Mouse (Mus musculus) gastrocnemius, postnatal 14 days (tissue): Measurements from ENCODE around the gene Spen. TPM values are rescaled to one million over a fixed set of nuclear protein-coding genes. Genes with fewer than 3 reads are reported as not detected.

Experiments
- DNase-seq: peaks from one replicate; pipeline ENCODE4 v3.0.0; 2021; ENCODE audit warnings: mixed read lengths
- intact Hi-C: fragments of 180-260 bp; cut with DNase I; formaldehyde crosslinking; loops from one replicate; pipeline ENCODE4 v1.15.1; 2025; ENCODE audit warnings: low total_unique reads
- total RNA-seq, 2 experiments: library from RNA; stranded (reverse); gene quantifications; 2 replicates each; pipeline ENCODE4 v1.2.3; 2021

Spen gene
- total RNA-seq, 2 experiments from 2014 or later: 20.1 to 22.1 TPM

- intact Hi-C loops: no loop called here
These were observed 49.7 kb downstream of the Spen start for GRCm38 (mm10) chr4:141488670-141489069.

DNA sequence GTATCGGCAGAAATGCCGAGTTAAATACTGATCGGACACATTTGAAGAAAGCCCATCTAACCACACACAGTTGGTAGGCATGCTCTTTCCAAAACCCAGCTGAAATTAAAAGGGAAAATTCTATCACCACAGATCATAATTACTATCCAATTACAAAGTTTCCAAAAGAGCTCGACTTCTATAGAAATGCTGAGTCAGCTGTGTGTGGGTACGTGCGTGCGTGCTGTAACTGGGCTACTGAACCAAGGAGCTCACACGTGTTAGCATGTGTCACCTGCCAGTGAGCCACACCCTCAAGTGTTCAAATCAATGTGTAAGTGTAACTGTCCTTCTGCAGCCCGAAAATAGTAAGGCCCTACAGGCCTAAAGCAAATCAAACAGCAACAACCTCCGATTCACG lies 50.8 kb downstream of the Spen start:
- DNase-seq: no peak
- intact Hi-C loops: no loop called here

More at GRCm38 (mm10) chr4:141488670-141489069, 49.7 kb downstream of the Spen start:
- DNase-seq: no peak

- no peak for DNase-seq
- intact Hi-C loops: no loop called here
These were observed 54.3 kb downstream of the Spen start for GRCm38 (mm10) chr4:141484071-141484470.

DNA sequence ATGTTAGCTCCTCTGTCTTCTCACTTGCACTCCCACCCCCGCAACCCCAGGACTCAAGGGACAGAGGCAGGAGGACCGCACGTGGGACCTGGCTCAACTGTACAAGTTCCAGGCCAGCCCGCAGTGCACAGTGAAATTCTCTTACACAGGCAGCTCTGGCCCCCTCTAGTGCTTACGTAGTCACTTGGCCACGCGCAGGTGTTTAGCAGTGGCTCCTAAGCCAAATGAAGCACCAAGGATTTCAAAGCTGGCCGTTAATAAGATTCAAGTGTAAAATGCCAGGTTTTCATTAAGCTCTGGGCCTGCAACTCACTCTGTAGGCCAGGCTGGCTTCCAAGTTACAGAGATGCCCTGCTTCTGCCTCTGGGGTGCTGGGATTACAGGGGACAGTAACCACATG lies 59.0 kb downstream of the Spen start:
- intact Hi-C loops: no loop called here
- no peak for DNase-seq

DNA sequence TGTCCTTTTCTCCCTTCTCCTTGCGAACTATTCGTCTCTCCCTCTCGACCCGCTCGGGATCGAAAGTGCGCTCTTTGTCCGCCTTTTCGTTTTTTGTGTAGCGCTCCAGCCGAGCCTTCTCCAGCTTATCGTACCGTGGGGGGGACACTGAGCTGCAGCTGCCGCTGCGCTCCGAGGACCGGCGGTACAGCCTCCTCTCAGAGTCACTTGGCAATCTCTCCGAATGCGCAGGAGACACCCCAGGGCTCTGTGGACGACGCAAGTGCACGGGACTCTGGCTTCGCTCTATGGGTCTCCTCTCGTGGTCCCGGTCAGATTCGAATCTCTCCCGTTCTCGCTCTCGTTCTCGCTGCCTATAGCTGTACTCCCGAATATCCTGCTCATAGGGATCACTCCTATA lies 59.6 kb downstream of the Spen start:
- no peak for DNase-seq
- intact Hi-C loops: no loop called here

DNA sequence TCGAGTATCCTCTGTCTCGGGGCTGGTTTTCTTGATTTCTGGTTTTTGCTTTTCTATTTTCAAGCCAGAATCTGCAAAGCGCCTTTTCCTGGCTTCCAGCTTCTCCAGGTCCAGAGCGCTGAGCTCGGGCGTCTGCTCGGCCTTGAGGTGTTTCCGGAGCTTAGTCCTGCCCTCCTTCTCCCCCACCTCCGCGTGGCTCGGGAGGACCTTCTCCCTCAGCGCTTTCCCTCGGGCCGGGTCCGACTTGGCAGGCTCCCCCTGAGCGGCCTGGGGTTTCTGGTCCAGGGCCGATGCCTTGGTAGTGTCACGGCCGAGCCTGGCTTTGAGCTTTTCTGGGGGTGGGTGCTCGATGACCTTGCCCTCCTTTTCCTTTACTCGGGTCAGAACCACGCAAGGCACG lies 60.2 kb downstream of the Spen start:
- intact Hi-C loops: no loop called here
- DNase-seq: no peak

DNA sequence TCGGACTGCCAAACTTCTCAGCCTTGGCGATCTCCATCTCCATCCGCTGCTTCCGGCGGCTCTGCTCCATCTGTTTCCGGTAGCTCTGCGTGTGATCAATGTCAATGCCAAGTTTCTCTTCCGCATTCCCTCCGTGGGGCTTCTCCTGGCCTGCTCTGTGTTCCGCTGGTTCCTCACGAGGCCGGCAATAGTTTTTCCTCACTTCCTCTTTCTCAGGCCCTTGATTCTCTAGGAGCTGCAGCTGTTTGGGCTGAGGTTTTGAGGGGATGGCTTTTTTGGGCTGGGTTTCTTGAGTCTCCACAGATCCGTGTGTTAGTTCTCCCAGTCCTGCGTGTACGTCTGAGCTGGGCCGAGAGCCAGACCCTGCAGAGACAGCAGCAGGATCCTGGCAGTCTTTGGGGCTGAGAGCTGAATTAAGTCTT lies 60.7 kb downstream of the Spen start:
- peak; percentile 64 for DNase-seq
- intact Hi-C loops: no loop called here

DNA sequence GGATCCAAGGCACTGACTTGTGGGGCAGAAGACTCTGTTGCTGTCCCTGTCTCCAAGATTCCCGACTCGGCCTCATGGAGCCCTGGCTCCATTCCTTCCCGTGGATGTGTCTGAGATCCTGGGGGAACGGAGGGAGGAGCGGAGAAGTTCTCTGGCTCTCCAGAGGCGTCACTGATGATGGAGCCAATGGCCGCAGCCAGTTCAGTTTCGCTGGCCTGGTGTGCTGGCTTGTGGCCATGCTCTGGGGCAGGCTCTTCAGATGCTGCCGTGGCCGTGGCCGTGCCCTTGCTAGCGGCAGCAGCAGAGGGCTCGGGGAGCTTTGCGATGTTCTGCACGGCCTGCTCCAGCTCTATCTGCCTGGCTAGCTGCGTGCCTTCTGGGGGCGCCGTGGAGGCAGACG lies 64.0 kb downstream of the Spen start:
- DNase-seq: no peak
- intact Hi-C loops: no loop called here

DNA sequence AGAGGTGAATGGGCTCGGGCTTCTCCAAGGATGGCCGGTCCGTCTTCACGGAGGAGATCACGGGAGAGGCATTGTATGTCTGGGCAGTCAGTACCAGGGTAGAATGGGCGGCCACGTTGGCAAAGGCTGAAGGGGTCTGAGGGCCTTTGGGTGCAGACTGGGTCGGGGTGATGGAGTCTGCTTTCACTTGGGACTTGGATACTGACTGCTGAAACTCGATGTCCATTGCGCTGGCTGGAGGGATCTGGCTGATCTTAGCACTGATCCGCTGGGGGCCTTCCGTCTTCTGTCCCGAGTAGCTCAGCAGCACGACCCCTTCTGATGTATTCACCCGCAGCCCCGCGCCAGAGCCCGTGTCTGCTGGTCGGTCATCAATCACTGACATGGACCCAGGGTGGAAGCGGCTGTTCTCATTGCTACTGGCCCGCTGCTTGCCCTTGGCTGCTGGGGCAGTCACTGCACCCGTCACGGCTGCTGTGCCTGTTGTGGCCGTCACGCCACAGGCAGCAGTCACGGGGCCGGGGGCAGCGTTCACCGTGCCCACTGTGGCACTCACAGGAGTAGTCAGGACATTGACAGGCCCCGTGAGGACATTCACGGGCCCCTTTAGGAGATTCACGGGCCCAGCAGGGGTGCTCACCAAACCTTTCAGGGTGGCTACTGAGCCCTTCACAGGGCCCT lies 65.6 kb downstream of the Spen start:
- intact Hi-C loops: no loop called here
- no peak for DNase-seq

DNA sequence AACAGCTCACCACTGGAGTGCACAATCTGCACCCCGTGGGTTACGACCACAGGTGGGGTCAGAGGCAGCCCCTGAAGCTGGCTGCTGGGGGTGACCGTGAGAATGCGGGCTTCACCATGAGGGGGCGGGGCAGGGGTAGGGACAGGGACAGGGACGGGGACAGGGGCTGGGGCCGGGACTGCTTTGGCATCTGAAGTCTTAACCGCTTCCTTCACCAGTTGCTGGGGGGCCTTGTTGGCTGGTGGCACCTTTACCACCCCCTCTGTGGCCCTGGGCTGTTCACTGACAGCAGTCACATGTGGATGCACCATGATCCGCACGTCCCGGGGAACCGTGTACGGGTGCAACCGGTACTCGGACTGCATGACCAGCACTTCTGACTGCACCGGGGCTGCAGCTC lies 66.9 kb downstream of the Spen start:
- DNase-seq: no peak
- intact Hi-C loops: no loop called here

GRCm38 (mm10) chr4:141469343-141469742 lies 69.1 kb downstream of the Spen start:
- no peak for DNase-seq

DNA sequence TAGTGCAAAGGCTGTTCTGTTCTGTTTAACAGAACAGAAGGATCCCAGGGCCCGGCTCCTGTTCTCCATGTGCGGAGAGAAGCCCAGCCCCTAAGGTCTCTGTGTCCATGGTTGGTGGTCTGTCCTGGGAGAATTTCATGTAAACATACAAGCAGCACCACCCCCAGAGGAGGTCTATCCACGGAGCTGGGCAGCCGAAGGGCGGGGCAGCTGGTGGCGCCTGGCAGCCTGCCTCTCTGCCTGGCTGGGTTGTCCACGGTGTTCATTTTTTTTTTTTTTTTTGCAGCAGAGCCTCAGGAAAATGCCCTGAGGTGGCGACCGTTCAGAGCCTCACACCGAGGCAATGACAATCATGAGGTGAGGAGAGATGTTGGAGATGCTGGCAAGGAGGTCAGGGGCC lies 69.8 kb downstream of the Spen start:
- intact Hi-C loops: no loop called here
- no peak for DNase-seq

More at GRCm38 (mm10) chr4:141469343-141469742, 69.1 kb downstream of the Spen start:
- intact Hi-C loops: no loop called here

GRCm38 (mm10) chr4:141467581-141467927 lies 70.8 kb downstream of the Spen start:
- no peak for DNase-seq
- intact Hi-C loops: no loop called here

GRCm38 (mm10) chr4:141466844-141467580 lies 71.4 kb downstream of the Spen start:
- no peak for DNase-seq
- intact Hi-C loops: no loop called here

DNA sequence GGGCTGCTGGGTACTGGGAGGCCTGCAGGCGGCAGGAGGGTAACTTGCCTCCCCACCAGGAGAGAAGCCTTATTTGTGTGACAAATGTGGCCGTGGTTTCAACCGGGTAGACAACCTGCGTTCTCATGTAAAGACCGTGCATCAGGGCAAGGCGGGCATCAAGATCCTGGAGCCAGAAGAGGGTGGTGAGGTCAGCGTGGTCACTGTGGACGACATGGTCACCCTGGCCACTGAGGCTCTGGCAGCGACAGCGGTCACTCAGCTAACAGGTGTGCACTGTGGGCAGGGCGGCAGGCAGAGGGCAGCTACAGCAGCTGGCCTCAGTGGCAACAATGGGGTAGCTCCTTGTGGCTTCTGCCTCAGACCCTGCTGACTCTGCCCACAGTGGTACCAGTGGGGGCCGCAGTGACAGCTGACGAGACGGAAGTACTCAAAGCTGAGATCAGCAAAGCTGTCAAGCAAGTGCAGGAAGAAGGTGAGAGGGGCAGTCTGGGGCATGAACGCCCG lies 72.1 kb downstream of the Spen start:
- no peak for DNase-seq
- intact Hi-C loops: no loop called here

- intact Hi-C loops: no loop called here
- no peak for DNase-seq
These were observed 72.7 kb downstream of the Spen start for GRCm38 (mm10) chr4:141465512-141466288.

DNA sequence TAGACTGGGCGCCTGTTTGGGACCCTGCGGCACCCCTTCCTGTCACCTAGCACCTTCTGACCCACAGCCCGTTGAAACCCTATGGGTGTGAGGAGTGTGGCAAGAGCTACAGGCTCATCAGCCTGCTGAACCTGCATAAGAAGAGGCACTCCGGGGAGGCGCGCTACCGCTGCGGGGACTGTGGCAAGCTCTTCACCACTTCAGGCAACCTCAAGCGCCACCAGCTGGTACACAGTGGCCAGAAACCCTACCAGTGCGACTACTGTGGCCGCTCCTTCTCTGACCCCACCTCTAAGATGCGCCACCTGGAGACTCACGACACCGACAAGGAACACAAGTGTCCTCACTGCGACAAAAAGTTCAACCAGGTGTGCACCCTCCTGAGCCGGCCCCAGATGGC lies 73.7 kb downstream of the Spen start:
- no peak for DNase-seq
- intact Hi-C loops: no loop called here

- no peak for DNase-seq
- intact Hi-C loops: no loop called here
These were observed 74.9 kb downstream of the Spen start for GRCm38 (mm10) chr4:141463472-141463871.

- DNase-seq: no peak
- intact Hi-C loops: no loop called here
These were observed 76.8 kb downstream of the Spen start for GRCm38 (mm10) chr4:141461576-141461975.

GRCm38 (mm10) chr4:141461088-141461487 lies 77.3 kb downstream of the Spen start:
- intact Hi-C loops: no loop called here
- no peak for DNase-seq
